Mouse (Mus musculus) kidney, adult 18-20 months (tissue): ENCODE data around the gene Fignl2.

ENCODE experiments used
- DNase-seq: peaks from one replicate; pipeline ENCODE4 v3.0.0; 2021

Gene Fignl2

DNA sequence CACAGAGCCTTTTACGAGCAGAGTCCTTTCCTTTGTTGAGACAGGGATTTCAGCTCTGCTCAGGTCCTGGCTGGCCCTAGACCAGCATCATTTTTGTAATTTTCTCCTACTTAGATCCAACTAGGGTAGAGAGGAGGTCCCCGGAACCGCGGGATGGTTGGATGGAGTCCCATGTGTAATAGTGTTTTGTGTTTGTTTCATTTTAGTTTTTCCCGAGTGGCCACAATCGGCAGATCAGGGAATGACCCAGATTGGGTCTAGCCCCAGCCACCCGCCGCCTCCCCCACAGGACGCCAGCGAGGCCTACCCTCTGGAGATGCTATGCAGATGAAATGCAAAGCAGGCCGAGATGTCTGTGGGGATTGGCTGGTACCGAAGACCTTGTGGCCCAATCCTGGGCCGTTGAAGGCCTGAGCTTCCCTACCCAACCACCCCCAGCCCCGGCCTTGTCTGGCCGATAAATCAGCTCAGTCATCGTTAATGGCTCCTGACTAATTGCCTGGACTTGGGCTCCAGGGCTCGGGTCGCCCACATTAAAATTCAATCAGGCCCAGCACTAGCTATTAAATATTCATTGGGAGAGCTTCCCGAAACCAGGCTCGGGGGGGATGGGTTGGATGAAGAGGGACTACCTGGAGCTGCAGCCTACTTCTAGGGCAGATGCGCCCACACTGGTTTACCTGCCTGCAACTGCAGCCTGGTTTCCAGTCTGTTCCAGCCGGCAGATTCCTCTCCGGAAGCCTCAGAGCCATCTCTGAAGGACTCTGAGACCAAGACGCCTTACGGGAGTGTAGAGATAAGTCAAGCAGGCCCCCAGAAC is 14.7 kb upstream of the Fignl2 start:
- DNase-seq: peak; percentile 68

DNA sequence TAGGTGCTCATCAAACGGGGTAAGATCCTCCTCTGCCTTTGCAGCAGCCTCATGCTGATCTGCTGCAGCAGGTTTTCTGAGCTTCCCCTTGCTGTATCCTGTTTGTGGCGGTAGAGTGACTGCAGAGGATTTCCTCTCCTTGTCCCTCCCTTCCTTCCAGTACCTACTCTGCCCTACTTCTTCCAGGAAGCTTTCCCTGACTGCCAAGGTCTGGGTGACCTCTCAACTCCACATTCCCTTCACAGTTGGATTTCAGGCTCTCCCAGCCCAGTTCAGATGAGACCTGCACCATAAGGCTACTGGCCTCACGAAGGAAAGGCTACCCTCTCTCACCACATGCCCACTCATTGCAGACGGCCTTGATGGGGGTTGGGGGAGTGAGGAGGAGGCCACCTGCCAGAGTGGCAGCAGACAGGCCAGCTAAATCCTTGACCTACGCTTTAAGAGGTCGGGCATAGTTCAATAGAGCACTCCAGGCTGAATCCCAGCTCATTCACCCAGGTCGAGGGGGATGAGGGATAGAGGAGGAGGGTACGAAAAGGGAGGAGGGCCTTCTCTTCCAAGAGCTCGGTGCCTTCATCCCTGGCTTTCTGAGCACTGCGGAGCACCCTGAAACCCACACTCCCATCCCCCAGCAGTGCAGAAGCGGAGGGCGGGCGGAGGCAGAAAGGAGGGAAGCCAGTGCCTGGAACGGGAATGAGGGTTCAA is 13.9 kb upstream of the Fignl2 start:
- DNase-seq: peak; percentile 42

- DNase-seq: no peak
Observed at GRCm38 (mm10) chr15:101091551-101091950, 13.2 kb upstream of the Fignl2 start.

GRCm38 (mm10) chr15:101088291-101088690 is 9.9 kb upstream of the Fignl2 start:
- no peak for DNase-seq

DNA sequence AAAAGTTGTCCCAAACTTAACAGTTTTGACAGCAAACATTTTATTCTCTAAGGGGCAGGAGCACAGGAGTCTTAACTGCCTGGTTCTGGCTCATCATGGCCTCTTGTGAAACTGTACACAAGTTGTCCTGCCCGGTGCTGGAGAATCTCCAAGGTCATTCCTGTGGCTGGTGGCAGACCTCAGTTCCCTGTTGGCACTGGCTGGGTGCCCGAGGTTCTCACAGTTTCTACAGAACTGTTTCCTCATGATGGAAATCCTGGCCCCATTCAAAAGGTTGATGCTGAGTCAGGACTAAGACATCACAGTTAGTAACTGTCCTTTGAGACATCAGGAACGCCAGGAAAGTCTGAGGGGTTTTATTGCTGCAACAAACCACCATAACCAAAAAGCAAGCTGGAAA is 8.6 kb upstream of the Fignl2 start:
- peak; percentile 66 for DNase-seq

DNA sequence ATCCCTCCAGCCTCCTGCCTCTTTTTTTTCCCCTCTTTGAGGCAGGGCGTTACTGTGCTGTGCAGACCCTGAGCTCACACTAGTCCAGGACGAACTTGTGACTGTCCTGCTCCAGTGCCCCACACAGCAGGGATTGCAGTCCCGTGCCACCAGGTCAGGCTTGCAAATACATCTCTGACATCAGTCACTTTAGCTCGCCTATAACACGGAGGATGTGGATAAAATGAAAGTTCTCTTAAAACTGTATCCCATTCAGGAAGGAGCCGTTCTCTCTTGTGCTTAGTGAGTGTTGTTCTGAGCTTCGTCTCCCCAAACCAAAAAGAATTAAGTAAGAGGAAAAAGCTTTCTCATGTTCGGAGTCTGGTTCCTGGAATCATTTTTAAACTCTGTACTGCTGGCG is 8.1 kb upstream of the Fignl2 start:
- DNase-seq: no peak

DNA sequence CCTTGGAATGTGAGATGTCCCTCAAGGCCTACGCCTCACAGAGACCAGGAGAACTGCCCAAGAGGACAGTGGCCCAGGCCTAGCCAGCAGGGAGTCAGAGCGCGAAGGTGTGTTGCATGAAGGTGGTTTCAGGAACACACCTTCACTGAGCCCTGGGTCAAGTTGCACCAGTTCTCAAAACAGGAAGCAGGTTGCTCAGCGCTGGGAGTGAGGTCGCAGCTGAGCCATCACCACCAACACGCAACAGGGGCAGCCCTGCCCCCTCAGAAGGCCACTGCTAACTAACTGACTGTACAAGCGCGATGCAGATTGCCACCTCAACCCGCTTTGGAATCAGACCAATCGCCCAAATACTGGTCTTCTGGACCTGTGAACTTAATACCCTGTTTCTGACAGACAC is 6.1 kb upstream of the Fignl2 start:
- no peak for DNase-seq

GRCm38 (mm10) chr15:101082236-101082635 is 3.9 kb upstream of the Fignl2 start:
- DNase-seq: no peak

DNA sequence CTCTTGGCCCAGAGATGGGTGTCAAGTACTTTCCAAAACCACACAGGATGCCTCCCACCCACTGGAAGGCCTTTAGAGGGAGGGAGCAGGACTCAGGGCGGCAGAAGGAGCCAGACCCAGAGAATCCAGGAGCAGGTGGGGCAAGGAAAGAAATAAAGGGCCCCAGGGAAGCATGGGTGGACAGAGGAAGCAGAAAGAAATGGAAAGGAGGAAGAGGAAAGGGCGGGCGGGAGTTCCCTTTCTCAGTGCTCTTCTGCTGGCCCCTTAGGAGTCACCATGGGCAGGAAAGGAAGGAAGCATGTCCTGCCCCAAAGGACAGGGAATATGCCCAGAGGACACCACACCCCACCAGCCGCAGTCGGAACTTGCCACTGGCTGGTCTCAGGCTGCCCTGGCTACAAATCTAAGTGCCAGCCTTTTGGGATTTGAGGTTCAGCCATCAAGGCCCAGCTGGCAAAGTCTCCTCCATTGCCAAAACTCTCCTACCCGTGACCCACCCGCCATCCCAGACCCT is 2.7 kb upstream of the Fignl2 start:
- no peak for DNase-seq

DNA sequence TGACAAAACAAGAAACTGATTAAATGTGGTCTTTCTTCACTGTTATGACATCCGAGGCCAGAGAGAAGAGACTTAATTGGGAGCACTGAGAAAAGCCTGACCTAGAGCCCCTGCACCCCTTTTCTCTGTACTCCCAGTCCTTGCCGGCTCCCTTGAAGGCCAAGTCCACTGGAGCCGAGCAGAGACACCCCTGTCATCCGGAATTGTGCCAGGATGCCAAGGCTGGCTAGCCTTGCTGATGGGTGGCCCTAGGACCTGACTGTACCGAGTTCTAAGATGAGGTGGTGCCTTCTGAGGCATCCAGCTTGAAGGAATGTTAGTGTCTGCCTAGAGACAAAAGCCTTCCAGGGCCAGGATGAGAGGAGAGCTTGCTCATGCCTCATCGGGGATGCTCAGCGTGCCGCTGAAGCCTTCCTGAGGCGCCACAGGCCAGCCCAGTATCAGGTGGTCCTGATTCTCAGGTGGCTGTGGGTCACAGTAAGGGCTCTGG is 1.7 kb upstream of the Fignl2 start:
- DNase-seq: no peak

GRCm38 (mm10) chr15:101078731-101079156 is 377 bp upstream of the Fignl2 start:
- peak; percentile 95 for DNase-seq

DNA sequence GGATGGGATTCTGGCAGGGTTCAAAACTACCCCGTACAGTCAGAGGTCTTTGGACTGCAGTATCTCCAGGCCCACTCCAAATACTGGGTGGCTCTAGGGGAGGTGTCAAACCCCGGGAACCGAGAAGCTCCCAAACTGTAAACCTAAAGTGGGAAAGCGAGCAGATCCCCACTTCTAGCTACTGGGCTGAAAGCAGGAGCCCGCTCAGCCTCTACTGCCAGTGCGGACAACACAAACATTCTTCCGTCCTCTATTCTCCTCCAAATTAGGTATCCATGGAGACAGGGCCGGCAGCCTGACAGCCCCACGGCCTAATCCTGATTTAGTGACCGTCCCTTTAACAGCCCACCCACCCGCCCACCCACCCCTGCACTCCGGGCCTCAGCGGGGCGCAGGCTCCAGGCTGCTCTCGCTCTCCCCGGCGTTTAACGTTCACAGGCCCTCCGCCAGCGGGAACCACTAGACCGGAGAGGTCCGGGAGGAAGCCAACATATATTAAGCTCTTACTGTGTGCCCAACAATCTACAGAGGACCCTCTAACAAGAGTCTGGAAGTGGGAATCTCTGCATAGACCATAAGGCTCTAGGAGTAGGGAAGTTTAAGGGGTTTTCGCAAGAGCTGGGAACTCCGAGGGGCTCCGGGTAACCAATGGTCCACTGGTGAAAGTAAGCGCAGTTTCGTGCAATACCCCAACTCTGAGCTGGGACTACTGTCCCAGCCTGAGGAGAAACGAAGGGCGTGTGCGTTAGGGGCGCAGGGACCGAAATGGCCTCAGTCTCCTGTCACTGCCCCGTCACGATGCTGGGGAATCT is 1.2 kb downstream of the Fignl2 start:
- DNase-seq: peak; percentile 62

GRCm38 (mm10) chr15:101076071-101077000 is 2.0 kb downstream of the Fignl2 start:
- DNase-seq: peak; percentile 36

DNA sequence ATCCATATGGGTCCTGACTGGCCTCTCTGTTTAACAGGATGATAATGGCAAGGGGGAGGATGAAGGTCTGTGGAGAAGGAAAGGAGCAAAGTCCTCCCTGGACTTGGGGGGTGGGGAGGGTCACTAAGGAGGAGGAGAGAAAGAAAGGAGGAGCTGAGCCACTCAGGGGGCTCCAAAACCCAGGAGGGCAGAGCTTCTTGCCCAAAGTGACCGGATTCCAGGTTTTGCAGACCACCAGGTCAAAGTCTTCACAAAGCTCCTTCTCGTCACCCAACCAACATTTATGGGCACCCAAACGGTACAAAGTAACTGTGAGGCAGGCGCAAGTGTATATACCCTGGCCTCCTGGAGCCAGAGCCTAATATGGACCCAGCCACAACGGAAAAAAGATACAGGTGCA is 2.7 kb downstream of the Fignl2 start:
- no peak for DNase-seq

GRCm38 (mm10) chr15:101075150-101075549 is 3.2 kb downstream of the Fignl2 start:
- peak; percentile 77 for DNase-seq

DNA sequence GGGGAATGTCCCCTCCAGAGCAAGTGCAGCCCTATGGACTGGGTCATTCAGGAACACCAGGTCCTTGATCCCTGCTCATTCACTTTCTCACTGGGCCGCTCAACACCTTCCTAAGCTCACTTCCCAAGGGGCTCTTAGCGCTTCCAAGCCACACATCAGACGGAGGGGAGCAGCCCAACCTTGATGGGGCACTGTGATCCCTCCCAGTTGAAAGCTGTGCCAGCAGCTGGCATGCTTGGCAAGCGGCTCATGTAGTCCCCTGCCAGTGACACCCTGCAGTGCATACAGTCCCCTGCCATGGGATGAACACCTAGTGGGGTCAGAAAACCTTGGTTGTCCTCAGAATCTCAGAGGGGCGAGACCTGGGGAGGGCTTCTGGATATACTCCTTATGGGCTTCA is 4.3 kb downstream of the Fignl2 start:
- DNase-seq: peak; percentile 28

GRCm38 (mm10) chr15:101072736-101073135 is 5.6 kb downstream of the Fignl2 start:
- DNase-seq: no peak

GRCm38 (mm10) chr15:101070762-101071161 is 7.6 kb downstream of the Fignl2 start:
- peak; percentile 52 for DNase-seq

DNA sequence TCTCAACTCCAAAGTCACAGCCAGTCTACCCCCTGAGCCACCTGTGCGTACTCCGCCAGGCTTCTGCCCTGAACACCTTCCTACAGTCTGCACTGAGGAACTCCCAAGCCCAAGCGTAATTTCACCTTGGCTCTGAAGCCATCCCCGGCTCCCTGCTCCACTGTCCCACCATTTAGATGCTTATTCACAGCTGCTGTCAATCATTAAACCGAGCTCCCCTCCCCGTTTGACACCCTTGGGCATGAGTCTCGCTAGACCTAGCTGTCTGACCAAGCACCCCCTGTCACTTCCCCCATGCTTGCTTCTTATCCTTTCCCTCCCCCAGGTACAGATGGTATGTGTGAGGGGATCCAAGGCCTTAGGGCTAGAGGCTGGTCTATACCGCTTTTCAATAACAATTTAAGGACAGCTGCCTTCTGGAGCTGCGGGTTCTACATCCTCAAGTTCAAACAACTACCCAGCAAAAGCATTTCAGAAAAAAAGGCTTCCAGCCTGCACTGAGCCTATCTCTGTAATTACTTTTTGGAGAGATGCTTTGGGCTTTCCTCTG is 8.7 kb downstream of the Fignl2 start:
- peak; percentile 80 for DNase-seq

DNA sequence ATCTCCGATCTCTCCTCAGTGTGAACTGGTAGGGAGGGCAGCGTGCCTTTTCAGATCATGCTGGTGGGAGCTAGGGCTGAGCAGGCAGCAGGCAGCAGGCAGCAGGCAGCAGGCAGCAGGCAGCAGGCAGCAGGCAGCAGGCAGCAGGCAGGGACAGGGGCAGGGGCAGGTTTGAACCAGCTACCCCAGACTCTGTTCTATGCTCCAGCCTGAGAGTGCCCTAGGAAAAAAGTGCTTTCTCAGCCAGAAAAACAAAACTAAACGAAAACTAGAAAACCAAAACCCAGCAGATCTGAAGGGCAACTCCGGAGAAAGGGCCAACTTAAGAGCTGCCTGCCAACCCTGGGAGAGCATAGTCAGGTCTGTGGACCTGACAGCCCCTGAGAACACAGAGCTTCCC is 9.7 kb downstream of the Fignl2 start:
- peak; percentile 41 for DNase-seq

DNA sequence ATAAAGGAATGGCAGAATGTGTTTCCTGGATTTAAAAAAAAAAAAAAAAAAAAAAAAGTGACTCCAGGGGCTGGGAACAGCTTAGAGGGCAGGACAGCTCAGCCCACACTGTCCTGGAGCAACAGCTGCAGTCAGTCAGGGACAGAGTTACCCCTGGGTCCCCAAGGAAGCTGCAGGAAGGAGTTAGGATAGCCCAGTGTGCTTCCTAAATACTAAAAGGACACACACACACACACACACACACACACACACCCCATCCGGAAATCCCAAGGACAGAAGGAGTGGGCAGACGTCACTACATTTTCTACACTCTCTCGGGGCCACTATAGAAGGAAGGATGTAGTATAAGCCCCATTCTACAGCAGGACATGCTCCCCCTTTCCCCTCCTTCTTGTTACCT is 10.3 kb downstream of the Fignl2 start:
- no peak for DNase-seq
